Mouse (Mus musculus) olfactory bulb, adult 2 months (tissue): ENCODE results near the gene Aoc1.

Source experiments
- CTCF ChIP-seq: fragments of 200-500 bp; IDR thresholded peaks from 2 replicates; pipeline ENCODE4 v1.5.1; 2012; ENCODE audit warnings: low read depth, mild to moderate bottlenecking, low read length, moderate library complexity; ENCODE audit not compliant: insufficient read depth
- POLR2A ChIP-seq: fragments of 200-500 bp; IDR thresholded peaks from 2 replicates; pipeline ENCODE4 v1.6.1; 2012; ENCODE audit warnings: mild to moderate bottlenecking, low read depth, low read length, moderate library complexity; ENCODE audit not compliant: insufficient read depth

DNA sequence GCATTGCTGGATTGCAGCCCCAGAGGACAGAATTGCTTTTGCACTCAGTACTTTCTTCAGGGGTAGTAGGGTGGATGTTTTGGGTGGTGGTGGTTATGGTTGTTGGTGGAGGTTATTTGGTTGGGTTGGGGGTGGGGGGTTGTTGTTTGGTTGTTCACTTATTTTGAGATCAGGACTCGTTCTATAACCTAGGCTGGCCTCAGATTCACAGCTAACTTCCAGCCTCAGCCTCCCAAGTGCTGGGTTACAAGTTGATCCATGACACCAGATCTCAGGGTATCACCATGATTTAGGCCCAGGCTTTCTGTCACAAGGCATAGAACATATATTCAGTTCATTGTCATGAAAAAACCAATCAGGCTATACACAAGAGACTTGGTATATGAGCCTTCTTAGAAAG is 11.8 kb upstream of the Aoc1 start:
- TF ChIP-seq POLR2A, result no peak
- TF ChIP-seq CTCF, result no peak
